Mouse (Mus musculus) frontal cortex, postnatal 14 days (tissue): ENCODE measurements around the gene Gnb5.
"Not testable (repeated sequence)": the region's sequence is repeated elsewhere in the genome, so short reads cannot be mapped to it uniquely, and the experiment has no call there.

Experiments
- DNase-seq, 2 experiments: peaks; one replicate each; pipeline ENCODE4 v3.0.0; 2022; ENCODE audit warnings: low spot score in 2 of 2

Gene Gnb5

GRCm38 (mm10) chr9:75357087-75357654 is 51.1 kb downstream of the Gnb5 start:
- peak in 1 of 2 experiments; percentile 28 for DNase-seq

- peak in 1 of 2 experiments; percentile 45 for DNase-seq
Measured at GRCm38 (mm10) chr9:75361699-75362098, 55.6 kb downstream of the Gnb5 start.

- no peak for DNase-seq
Measured at GRCm38 (mm10) chr9:75362201-75362600, 56.1 kb downstream of the Gnb5 start.

GRCm38 (mm10) chr9:75363001-75363400 is 56.9 kb downstream of the Gnb5 start:
- DNase-seq: no peak

- not testable (repeated sequence) for DNase-seq
Measured at GRCm38 (mm10) chr9:75363702-75364101, 57.6 kb downstream of the Gnb5 start.

GRCm38 (mm10) chr9:75365195-75365594 is 59.1 kb downstream of the Gnb5 start:
- DNase-seq: no peak

- DNase-seq: no peak
Measured at GRCm38 (mm10) chr9:75366191-75366590, 60.1 kb downstream of the Gnb5 start.

- DNase-seq: no peak
Measured at GRCm38 (mm10) chr9:75368779-75369178, 62.7 kb downstream of the Gnb5 start.

GRCm38 (mm10) chr9:75375606-75376005 is 69.5 kb downstream of the Gnb5 start:
- DNase-seq: no peak

GRCm38 (mm10) chr9:75376428-75376827 is 70.3 kb downstream of the Gnb5 start:
- DNase-seq: no peak

- DNase-seq: no peak
Measured at GRCm38 (mm10) chr9:75378774-75379173, 72.7 kb downstream of the Gnb5 start.

- DNase-seq: no peak
Measured at GRCm38 (mm10) chr9:75382825-75383224, 76.7 kb downstream of the Gnb5 start.

- DNase-seq: no peak
Measured at GRCm38 (mm10) chr9:75383785-75384184, 77.7 kb downstream of the Gnb5 start.

- no peak for DNase-seq
Measured at GRCm38 (mm10) chr9:75384337-75384962, 78.4 kb downstream of the Gnb5 start.

GRCm38 (mm10) chr9:75385218-75385974 is 79.3 kb downstream of the Gnb5 start:
- DNase-seq: no peak

- no peak for DNase-seq
Measured at GRCm38 (mm10) chr9:75393251-75393650, 87.2 kb downstream of the Gnb5 start.
